Mouse (Mus musculus) urinary bladder, postnatal 14 days (tissue): ENCODE measurements around the gene Ssty1.
"Not testable (repeated sequence)": the region's sequence is repeated elsewhere in the genome, so short reads cannot be mapped to it uniquely, and the experiment has no call there.

Source experiments
- DNase-seq: peaks from one replicate; pipeline ENCODE4 v3.0.0; 2021; ENCODE audit warnings: low spot score

Gene Ssty1

DNA sequence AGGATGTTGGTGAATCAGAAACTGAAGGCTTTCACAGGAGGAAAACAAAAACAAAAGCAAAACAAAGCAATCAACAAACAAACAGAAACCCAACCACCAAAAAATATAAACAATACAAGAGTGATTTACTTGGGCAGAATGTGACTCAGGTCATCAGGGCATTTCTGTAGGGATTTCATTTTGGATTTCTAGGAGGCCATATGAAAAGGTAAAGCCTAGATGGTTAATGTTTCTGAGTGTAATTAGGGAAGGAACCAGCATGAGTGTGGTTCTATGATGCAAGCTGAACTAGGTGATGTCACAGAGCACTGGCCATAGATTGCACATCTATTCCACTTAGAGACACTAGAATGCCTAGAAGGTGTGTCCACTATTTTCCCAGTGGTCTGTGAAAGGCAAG lies at the start of gene Ssty1:
Gene Ssty1 (plus strand): TSS at position 301 of the 400 bp plus-strand sequence.
- not testable (repeated sequence) for DNase-seq

DNA sequence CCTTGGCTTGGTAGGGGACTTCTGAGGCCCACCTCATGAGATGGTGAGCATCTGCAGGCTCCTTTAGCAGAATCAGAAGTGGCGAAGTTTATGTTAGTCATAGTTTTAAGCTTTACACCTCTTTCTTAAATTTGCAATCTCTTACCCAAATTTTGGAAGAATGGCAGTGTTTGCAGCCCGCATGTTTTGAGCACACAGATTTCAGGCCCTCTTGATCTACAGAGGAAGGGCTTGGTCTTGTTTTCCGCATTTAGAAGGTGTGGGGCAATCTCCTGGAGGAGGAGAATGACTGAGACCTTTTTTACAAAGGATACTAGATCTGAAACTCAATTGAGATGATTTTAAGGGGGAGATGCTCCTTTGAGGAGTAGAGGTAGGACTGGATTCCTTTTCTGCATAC lies 27.2 kb upstream of the Ssty1 start, which contains the start of gene Gm21764:
Gene Gm21764 (minus strand): TSS at position 101 of the 400 bp plus-strand sequence.
- not testable (repeated sequence) for DNase-seq
